9 mouse cellular contexts compared by ENCODE assay signal in genomic region chr1:63403601-63404000, GRCm38 (mm10). TPM values are rescaled to one million over a fixed set of nuclear protein-coding genes. Genes with fewer than 3 reads are reported as not detected.
A peak's percentile ranks its signal among the peaks of the same experiment; 100 is the strongest.
DNase-seq lines count a peak whose midpoint lies in the region; ATAC-seq and TF ChIP-seq lines count a peak whose summit lies in the region.
"Had no signal": no experiment of that assay in that cellular context is flagged by ENCODE, and none has a peak within 500 bp of the region (broad histone marks: within the 10 kb centered on the region; RNA-seq: fewer than 3 reads in every experiment).

No protein-coding gene starts in this region.

- no peak overlapping the region for H3K9ac ChIP-seq in hindbrain, embryonic 16.5 days (ENCODE audit: low read depth, low read length)
- no peak overlapping the region for H3K9ac ChIP-seq in forebrain, embryonic 16.5 days (replicated peaks; ENCODE audit: low read depth, low read length)

- no peak for ATAC-seq in hindbrain, embryonic 16.5 days
- no peak for ATAC-seq in forebrain, embryonic 16.5 days

- H3K36me3 ChIP-seq in hindbrain, embryonic 10.5 days, result no peaks in the 10 kb centered on the region
- no peaks in the 10 kb centered on the region for H3K36me3 ChIP-seq in hindbrain, embryonic 16.5 days (ENCODE audit: control insufficient read depth, insufficient read depth, low read length)
- no peaks in the 10 kb centered on the region for H3K36me3 ChIP-seq in thymus, adult 2 months (ENCODE audit: control insufficient read depth, insufficient read depth, low read length)
- no peaks in the 10 kb centered on the region for H3K36me3 ChIP-seq in forebrain, embryonic 16.5 days (ENCODE audit: control insufficient read depth, insufficient read depth)

- no peak for TF ChIP-seq POLR2A in thymus, adult 2 months (IDR thresholded peaks at IDR 0.05; ENCODE audit: control insufficient read depth, extremely low read depth, insufficient read depth, low read length, poor library complexity)

- WGBS in hindbrain, embryonic 10.5 days, result 49% methylated on average over 4 of the region's 4 CpGs
- 48% methylated on average over 4 of the region's 4 CpGs for WGBS in hindbrain, embryonic 16.5 days
- WGBS in thymus, adult 2 months, result 42% methylated on average over 4 of the region's 4 CpGs
- 46% methylated on average over 4 of the region's 4 CpGs for WGBS in forebrain, embryonic 16.5 days

- no peak overlapping the region for H3K27ac ChIP-seq in hindbrain, embryonic 10.5 days
- H3K27ac ChIP-seq in hindbrain, embryonic 16.5 days (ENCODE audit: low read depth, low read length), result no peak overlapping the region
- H3K27ac ChIP-seq in thymus, adult 2 months (ENCODE audit: control insufficient read depth, insufficient read depth, low read length), result no peak overlapping the region
- no peak overlapping the region for H3K27ac ChIP-seq in forebrain, embryonic 16.5 days (ENCODE audit: low read length)

- H3K4me1 ChIP-seq in hindbrain, embryonic 10.5 days (replicated peaks), result no peaks in the 10 kb centered on the region
- H3K4me1 ChIP-seq in hindbrain, embryonic 16.5 days (ENCODE audit: control insufficient read depth, insufficient read depth, low read depth, low read length), result no peaks in the 10 kb centered on the region
- no peaks in the 10 kb centered on the region for H3K4me1 ChIP-seq in thymus, adult 2 months (replicated peaks; ENCODE audit: control insufficient read depth, insufficient read depth, low read length)
- no peaks in the 10 kb centered on the region for H3K4me1 ChIP-seq in forebrain, embryonic 16.5 days (replicated peaks; ENCODE audit: control insufficient read depth, insufficient read depth, low read length)

- DNase-seq in hindbrain, embryonic 10.5 days (ENCODE audit: low spot score), result peak; percentile 19
- DNase-seq in thymus, adult 2 months, result peak; percentile 3
- no peak for DNase-seq in thymus, postnatal 0 days (ENCODE audit: low spot score)
- DNase-seq in brain, adult 2 months (ENCODE audit: low read depth, low spot score), result peak; percentile 57
- DNase-seq in layer of hippocampus, postnatal 36 days, result peak; percentile 13 to 16
- no peak for DNase-seq in neural tube, embryonic 10.5 days (ENCODE audit: extremely low spot score, low spot score)

- H3K27me3 ChIP-seq in hindbrain, embryonic 10.5 days (ENCODE audit: insufficient read depth, poor library complexity, severe bottlenecking), result no peaks in the 10 kb centered on the region
- H3K27me3 ChIP-seq in hindbrain, embryonic 16.5 days (replicated peaks; ENCODE audit: control insufficient read depth, insufficient read depth, low read length), result no peaks in the 10 kb centered on the region
- H3K27me3 ChIP-seq in thymus, adult 2 months (ENCODE audit: control insufficient read depth, insufficient read depth, low read length), result no peaks in the 10 kb centered on the region
- no peaks in the 10 kb centered on the region for H3K27me3 ChIP-seq in forebrain, embryonic 16.5 days (replicated peaks; ENCODE audit: control insufficient read depth, insufficient read depth, low read length)

- no peaks in the 10 kb centered on the region for H3K9me3 ChIP-seq in hindbrain, embryonic 10.5 days
- no peaks in the 10 kb centered on the region; the same call in 1 of the 2 replicates for H3K9me3 ChIP-seq in hindbrain, embryonic 16.5 days (ENCODE audit: control insufficient read depth, low read length)
- no peaks in the 10 kb centered on the region for H3K9me3 ChIP-seq in forebrain, embryonic 16.5 days (ENCODE audit: control insufficient read depth, low read length)

- H3K4me2 ChIP-seq in hindbrain, embryonic 16.5 days (ENCODE audit: low read length), result no peak overlapping the region
- no peak overlapping the region for H3K4me2 ChIP-seq in forebrain, embryonic 16.5 days (ENCODE audit: low read length)

- no peak overlapping the region for H3K4me3 ChIP-seq in hindbrain, embryonic 10.5 days
- H3K4me3 ChIP-seq in hindbrain, embryonic 16.5 days (ENCODE audit: low read length), result no peak overlapping the region
- no peak overlapping the region for H3K4me3 ChIP-seq in thymus, adult 2 months (ENCODE audit: control insufficient read depth, insufficient read depth, low read length)
- H3K4me3 ChIP-seq in forebrain, embryonic 16.5 days (replicated peaks; ENCODE audit: low read length), result no peak overlapping the region

- TF ChIP-seq CTCF in thymus, adult 2 months (IDR thresholded peaks at IDR 0.05; ENCODE audit: borderline replicate concordance, control insufficient read depth, extremely low read depth, insufficient read depth, low read length, poor library complexity), result no peak

RNA-seq across cellular contexts. Expression of gene Adam23, which starts 42.1 kb away (rescaled TPM):
- polyA plus RNA-seq in hindbrain, embryonic 10.5 days (2016; fragmentation: Nextera tagmentation; extraction: Ambion mirVana), result 4.4 and 5.5 TPM in 2 replicates
- polyA plus RNA-seq in hindbrain, embryonic 16.5 days (2015; fragmentation: Nextera tagmentation; extraction: Ambion mirVana), result 11.7 and 12.2 TPM in 2 replicates
- polyA plus RNA-seq in thymus, adult 2 months (2012; rRNA removed), result 6.1 and 7.1 TPM in 2 replicates
- polyA plus RNA-seq in thymus, postnatal 0 days (2015; fragmentation: Nextera tagmentation; extraction: Ambion mirVana), result 1.6 and 3.3 TPM in 2 replicates
- 100 to 1,000 TPM; 118 to 122 TPM for total RNA-seq in layer of hippocampus, postnatal 36 days (2021)
- 8.0 and 12.1 TPM in 2 replicates for polyA plus RNA-seq in forebrain, embryonic 16.5 days (2015; fragmentation: Nextera tagmentation; extraction: Ambion mirVana)
- total RNA-seq: neutrophil, adult 5-6 weeks had no signal

Comparison
In these comparisons a context has a peak if more than half of its experiments do, and no peak if none do; other contexts are left out.
1. DNase-seq: peak in hindbrain, embryonic 10.5 days (single experiment), thymus, adult 2 months (single experiment), brain, adult 2 months (single experiment) and layer of hippocampus, postnatal 36 days (2 of 2); none in thymus, postnatal 0 days (single experiment) and neural tube, embryonic 10.5 days (single experiment).